Mouse (Mus musculus) neural tube, embryonic 14.5 days (tissue): ENCODE results near the gene Mutyh. TPM values are rescaled to one million over a fixed set of nuclear protein-coding genes. Genes with fewer than 3 reads are reported as not detected.

Experiments
- ATAC-seq: fragments of 200-750 bp; cut with Nextera tagmentation; 2 replicates; pipeline ENCODE4 v1.8.0; 2017; ENCODE audit warnings: low read depth, mild to moderate bottlenecking, moderate TSS enrichment, moderate library complexity
- H3K27ac ChIP-seq: fragments of 300-500 bp; sonication (generic); 2 replicates; pipeline ENCODE4 v1.5.1; 2014; ENCODE audit warnings: low read depth, mild to moderate bottlenecking, control low read depth, low read length, moderate library complexity, mixed read lengths
- H3K27me3 ChIP-seq: fragments of 300-500 bp; sonication (generic); 2 replicates; pipeline ENCODE4 v1.6.1; 2014; ENCODE audit warnings: low read length; ENCODE audit not compliant: control insufficient read depth, insufficient read depth
- H3K36me3 ChIP-seq: fragments of 300-500 bp; sonication (generic); 2 replicates; pipeline ENCODE4 v1.6.1; 2014; ENCODE audit warnings: low read length, mixed read lengths; ENCODE audit not compliant: control insufficient read depth, insufficient read depth
- H3K4me1 ChIP-seq: fragments of 300-500 bp; sonication (generic); 2 replicates; pipeline ENCODE4 v1.6.1; 2014; ENCODE audit warnings: low read length; ENCODE audit not compliant: control insufficient read depth, insufficient read depth
- H3K4me2 ChIP-seq: fragments of 300-500 bp; sonication (generic); 2 replicates; pipeline ENCODE4 v1.6.1; 2014; ENCODE audit warnings: mild to moderate bottlenecking, low read depth, low read length, control low read depth
- H3K4me3 ChIP-seq: fragments of 300-500 bp; sonication (generic); 2 replicates; pipeline ENCODE4 v1.5.1; 2014; ENCODE audit warnings: low read depth, low read length, control low read depth, mixed read lengths
- H3K9ac ChIP-seq: fragments of 300-500 bp; sonication (generic); replicated peaks from 2 replicates; pipeline ENCODE4 v1.6.1; 2014; ENCODE audit warnings: low read depth, mild to moderate bottlenecking, control low read depth, low read length, mixed read lengths
- H3K9me3 ChIP-seq: fragments of 300-500 bp; sonication (generic); 2 replicates; pipeline ENCODE4 v1.6.1; 2016; ENCODE audit warnings: low read length; ENCODE audit not compliant: control insufficient read depth
- WGBS: fragments of 180-500 bp; shearing (Covaris S2); extraction: QIAGEN DNeasy Blood & Tissue Kit; methylation state at CpG from one replicate; pipeline ENCODE4 v1.1.7; 2014; 5-methylcytosine and 5-hydroxymethylcytosine counted together
- polyA plus RNA-seq: library from polyadenylated mRNA; unstranded; fragments of >200 nt; fragmentation: Nextera tagmentation; extraction: Ambion mirVana; gene quantifications from 2 replicates; pipeline ENCODE4 v1.2.1, GENCODE M21; 2014

Gene Mutyh
- polyA plus RNA-seq: 4.8 and 7.0 TPM in 2 replicates

- ATAC-seq: peak; percentile 98
- Histone ChIP-seq H3K9ac (peak within 1 kb of the TSS; percentile 80), H3K4me2 (peak within 1 kb of the TSS; percentile 68), H3K4me3 (peak within 1 kb of the TSS; percentile 77), H3K27me3 (no peaks in the 10 kb centered on the region), H3K9me3 (no peaks in the 10 kb centered on the region), H3K36me3 (peaks cover 24% of the 10 kb centered on the region), H3K4me1 (peaks cover 10% of the 10 kb centered on the region), H3K27ac (peak within 1 kb of the TSS; percentile 94)
- WGBS: under 1% methylated on average over 58 of the region's 58 CpGs
Measured at GRCm38 (mm10) chr4:116807197-116808129, at the start of gene Mutyh, which contains the start of gene Toe1. Gene Mutyh, plus strand, starts transcription at chr4:116807723. Gene Toe1, minus strand, starts transcription at chr4:116807640.

GRCm38 (mm10) chr4:116761914-116762313 lies 45.6 kb upstream of the Mutyh start:
- no peak overlapping the region for H3K27ac ChIP-seq
- no peak for ATAC-seq
- H3K9me3 ChIP-seq: no peaks in the 10 kb centered on the region
- no peaks in the 10 kb centered on the region for H3K4me1 ChIP-seq
- no peak overlapping the region for H3K4me2 ChIP-seq
- H3K4me3 ChIP-seq: no peak overlapping the region
- no peak overlapping the region for H3K9ac ChIP-seq
- WGBS: 80% methylated on average over 2 of the region's 2 CpGs
- no peaks in the 10 kb centered on the region for H3K36me3 ChIP-seq
- no peaks in the 10 kb centered on the region for H3K27me3 ChIP-seq

GRCm38 (mm10) chr4:116764001-116764400 lies 43.5 kb upstream of the Mutyh start:
- H3K4me3 ChIP-seq: no peak overlapping the region
- no peak for ATAC-seq
- H3K4me1 ChIP-seq: no peaks in the 10 kb centered on the region
- WGBS: 93% methylated on average over 5 of the region's 5 CpGs
- no peaks in the 10 kb centered on the region for H3K36me3 ChIP-seq
- H3K4me2 ChIP-seq: no peak overlapping the region
- H3K27ac ChIP-seq: no peak overlapping the region
- H3K9ac ChIP-seq: no peak overlapping the region
- no peaks in the 10 kb centered on the region for H3K27me3 ChIP-seq
- H3K9me3 ChIP-seq: no peaks in the 10 kb centered on the region

GRCm38 (mm10) chr4:116768510-116768909 lies 39.0 kb upstream of the Mutyh start:
- H3K4me1 ChIP-seq: no peaks in the 10 kb centered on the region
- H3K27ac ChIP-seq: no peak overlapping the region
- no peaks in the 10 kb centered on the region for H3K36me3 ChIP-seq
- 90% methylated on average over 5 of the region's 5 CpGs for whole genome bisulfite sequencing
- H3K27me3 ChIP-seq: no peaks in the 10 kb centered on the region
- no peak overlapping the region for H3K9ac ChIP-seq
- no peak overlapping the region for H3K4me2 ChIP-seq
- no peak overlapping the region for H3K4me3 ChIP-seq
- H3K9me3 ChIP-seq: no peaks in the 10 kb centered on the region
- ATAC-seq: no peak

GRCm38 (mm10) chr4:116769060-116769459 lies 38.5 kb upstream of the Mutyh start:
- Histone ChIP-seq H3K4me3 (no peak overlapping the region), H3K27ac (no peak overlapping the region), H3K27me3 (no peaks in the 10 kb centered on the region), H3K4me1 (no peaks in the 10 kb centered on the region), H3K9me3 (no peaks in the 10 kb centered on the region), H3K36me3 (no peaks in the 10 kb centered on the region), H3K9ac (no peak overlapping the region), H3K4me2 (no peak overlapping the region)
- no peak for ATAC-seq

GRCm38 (mm10) chr4:116776391-116776790 lies 31.1 kb upstream of the Mutyh start:
- H3K4me2 ChIP-seq: no peak overlapping the region
- H3K36me3 ChIP-seq: no peaks in the 10 kb centered on the region
- H3K4me3 ChIP-seq: no peak overlapping the region
- 93% methylated on average over 5 of the region's 5 CpGs for WGBS
- no peak overlapping the region for H3K27ac ChIP-seq
- no peaks in the 10 kb centered on the region for H3K27me3 ChIP-seq
- H3K4me1 ChIP-seq: no peaks in the 10 kb centered on the region
- no peak for ATAC-seq
- no peak overlapping the region for H3K9ac ChIP-seq
- H3K9me3 ChIP-seq: no peaks in the 10 kb centered on the region

- no peak overlapping the region for H3K4me3 ChIP-seq
- no peaks in the 10 kb centered on the region for H3K9me3 ChIP-seq
- no peak overlapping the region for H3K4me2 ChIP-seq
- H3K36me3 ChIP-seq: no peaks in the 10 kb centered on the region
- H3K27me3 ChIP-seq: no peaks in the 10 kb centered on the region
- H3K27ac ChIP-seq: no peak overlapping the region
- no peak overlapping the region for H3K9ac ChIP-seq
- WGBS: 89% methylated on average over 3 of the region's 3 CpGs
- 0 out of 2 replicates have a peak, but pooled peaks cover under 1% of the 10 kb centered on the region for H3K4me1 ChIP-seq
- ATAC-seq: no peak
Measured at GRCm38 (mm10) chr4:116777079-116777478, 30.4 kb upstream of the Mutyh start.

GRCm38 (mm10) chr4:116780541-116780940 lies 27.0 kb upstream of the Mutyh start:
- no peak for ATAC-seq
- WGBS: 74% methylated on average over 2 of the region's 2 CpGs
- Histone ChIP-seq H3K27ac (no peak overlapping the region), H3K4me3 (no peak overlapping the region), H3K4me1 (0 out of 2 replicates have a peak, but pooled peaks cover 4% of the 10 kb centered on the region), H3K9me3 (no peaks in the 10 kb centered on the region), H3K36me3 (no peaks in the 10 kb centered on the region), H3K27me3 (no peaks in the 10 kb centered on the region), H3K9ac (no peak overlapping the region), H3K4me2 (no peak overlapping the region)

- no peaks in the 10 kb centered on the region for H3K27me3 ChIP-seq
- H3K27ac ChIP-seq: no peak overlapping the region
- no peak overlapping the region for H3K9ac ChIP-seq
- H3K9me3 ChIP-seq: no peaks in the 10 kb centered on the region
- no peak overlapping the region for H3K4me3 ChIP-seq
- H3K4me2 ChIP-seq: no peak overlapping the region
- WGBS: 11% methylated on average over 2 of the region's 2 CpGs
- no peak for ATAC-seq
- H3K36me3 ChIP-seq: no peaks in the 10 kb centered on the region
- H3K4me1 ChIP-seq: 0 out of 2 replicates have a peak, but pooled peaks cover 4% of the 10 kb centered on the region
Measured at GRCm38 (mm10) chr4:116781366-116781765, 26.2 kb upstream of the Mutyh start.
